Mouse (Mus musculus): ENCODE data around the gene Insm1. TPM values are rescaled to one million over a fixed set of nuclear protein-coding genes. Genes with fewer than 3 reads are reported as not detected.

The Insm1 gene
- polyA plus RNA-seq, 1 experiment from 2014 or later: not detected

GRCm38 (mm10) chr2:146226484-146226883, 4.8 kb downstream of the Insm1 start:
- 5% methylated on average over 9 of the region's 9 CpGs for WGBS
- no peaks in the 10 kb centered on the region for H3K9me3 ChIP-seq
- H3K27ac ChIP-seq: no peak overlapping the region
- no peaks in the 10 kb centered on the region for H3K36me3 ChIP-seq
- H3K9ac ChIP-seq (replicated peaks): no peak overlapping the region
- peaks cover 19% of the 10 kb centered on the region for H3K4me1 ChIP-seq (replicated peaks)
- H3K4me2 ChIP-seq: no peak overlapping the region
- ATAC-seq (ENCODE audit: insufficient number of reproducible peaks, insufficient read depth, low FRiP score, low TSS enrichment, low read depth): peak; percentile 28; the same call in 1 of the 2 replicates
- peaks cover 73% of the 10 kb centered on the region for H3K27me3 ChIP-seq
- no peak overlapping the region for H3K4me3 ChIP-seq (replicated peaks)

DNA sequence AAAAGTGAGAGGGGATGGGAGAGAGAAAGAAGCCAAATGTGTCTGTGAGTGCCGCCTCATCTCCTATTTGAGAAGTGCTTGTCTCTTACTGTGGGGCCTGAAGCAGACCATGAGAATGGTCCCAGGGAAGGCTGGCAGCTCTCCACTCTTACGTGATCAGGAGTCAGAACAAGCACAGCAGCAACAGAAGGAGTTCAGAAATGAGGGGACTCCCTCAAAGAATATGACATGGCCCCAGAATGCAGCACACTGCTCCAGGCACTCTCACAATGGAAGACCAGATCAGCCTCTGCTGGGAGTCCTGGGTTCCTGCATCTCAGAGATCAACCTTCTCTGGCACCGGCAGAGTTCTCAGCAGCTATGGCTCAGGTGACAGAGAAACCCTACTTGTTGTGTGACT, 5.9 kb downstream of the Insm1 start:
- Histone ChIP-seq H3K36me3 (no peaks in the 10 kb centered on the region), H3K27ac (no peak overlapping the region), H3K9ac (replicated peaks) (no peak overlapping the region), H3K4me1 (replicated peaks) (peaks cover 11% of the 10 kb centered on the region), H3K27me3 (peaks cover 63% of the 10 kb centered on the region), H3K9me3 (no peaks in the 10 kb centered on the region), H3K4me3 (replicated peaks) (no peak overlapping the region), H3K4me2 (no peak overlapping the region)
- 63% methylated on average over 3 of the region's 3 CpGs for WGBS
- no peak for ATAC-seq (ENCODE audit: insufficient number of reproducible peaks, insufficient read depth, low FRiP score, low TSS enrichment, low read depth)

DNA sequence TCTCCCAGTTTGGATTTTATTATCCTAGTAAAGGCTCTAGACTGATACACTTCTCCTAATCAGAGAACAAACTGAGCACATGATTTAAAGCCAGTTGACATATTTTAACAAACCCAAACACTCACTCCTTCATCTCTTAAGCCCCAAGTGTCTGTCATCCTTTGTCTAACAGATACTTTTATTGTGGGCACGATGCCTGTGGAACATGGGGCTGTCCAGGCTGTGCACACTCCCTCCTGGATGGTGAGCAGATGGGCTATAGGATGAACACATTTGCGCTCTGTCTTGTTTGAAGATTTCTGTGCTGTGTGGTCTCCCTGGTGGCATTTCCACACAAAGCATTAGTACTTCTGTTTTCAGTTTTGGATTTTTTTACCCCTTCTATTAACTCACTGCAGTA, 6.7 kb downstream of the Insm1 start:
- H3K27ac ChIP-seq: no peak overlapping the region
- H3K9me3 ChIP-seq: no peaks in the 10 kb centered on the region
- H3K27me3 ChIP-seq: peaks cover 55% of the 10 kb centered on the region
- H3K4me3 ChIP-seq (replicated peaks): no peak overlapping the region
- peaks cover 3% of the 10 kb centered on the region for H3K4me1 ChIP-seq (replicated peaks)
- H3K36me3 ChIP-seq: no peaks in the 10 kb centered on the region
- H3K9ac ChIP-seq (replicated peaks): no peak overlapping the region
- H3K4me2 ChIP-seq: no peak overlapping the region
- WGBS: 76% methylated on average over 2 of the region's 2 CpGs
- ATAC-seq (ENCODE audit: insufficient number of reproducible peaks, insufficient read depth, low FRiP score, low TSS enrichment, low read depth): no peak

DNA sequence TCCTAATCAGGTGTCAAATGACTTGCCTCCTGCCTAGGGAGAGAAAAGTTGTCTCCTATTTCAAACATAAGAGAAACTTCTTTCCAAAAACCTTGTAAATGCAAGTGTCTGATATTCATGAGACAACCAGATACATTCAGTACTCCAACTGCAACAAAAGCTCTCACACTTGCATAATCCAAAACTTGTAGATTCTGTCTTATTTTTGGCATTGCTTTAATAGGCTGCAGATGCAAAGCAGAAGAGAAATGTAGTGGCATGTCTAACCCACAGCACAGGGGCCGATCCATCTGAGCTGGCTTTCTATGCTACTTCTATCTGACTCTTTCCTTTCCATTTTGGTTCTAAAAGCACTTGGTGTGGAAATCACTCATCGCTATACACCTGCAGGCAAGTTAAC, 9.8 kb downstream of the Insm1 start:
- no peaks in the 10 kb centered on the region for H3K9me3 ChIP-seq
- no peak overlapping the region for H3K9ac ChIP-seq (replicated peaks)
- ATAC-seq (ENCODE audit: insufficient number of reproducible peaks, insufficient read depth, low FRiP score, low TSS enrichment, low read depth): no peak
- H3K4me3 ChIP-seq (replicated peaks): no peak overlapping the region
- no peaks in the 10 kb centered on the region for H3K4me1 ChIP-seq (replicated peaks)
- H3K27me3 ChIP-seq: peaks cover 26% of the 10 kb centered on the region
- no peaks in the 10 kb centered on the region for H3K36me3 ChIP-seq
- no peak overlapping the region for H3K4me2 ChIP-seq
- WGBS: 92% methylated on average over 2 of the region's 2 CpGs
- no peak overlapping the region for H3K27ac ChIP-seq

- H3K9me3 ChIP-seq: no peaks in the 10 kb centered on the region
Measured at GRCm38 (mm10) chr2:146239196-146239747, 17.6 kb downstream of the Insm1 start.

DNA sequence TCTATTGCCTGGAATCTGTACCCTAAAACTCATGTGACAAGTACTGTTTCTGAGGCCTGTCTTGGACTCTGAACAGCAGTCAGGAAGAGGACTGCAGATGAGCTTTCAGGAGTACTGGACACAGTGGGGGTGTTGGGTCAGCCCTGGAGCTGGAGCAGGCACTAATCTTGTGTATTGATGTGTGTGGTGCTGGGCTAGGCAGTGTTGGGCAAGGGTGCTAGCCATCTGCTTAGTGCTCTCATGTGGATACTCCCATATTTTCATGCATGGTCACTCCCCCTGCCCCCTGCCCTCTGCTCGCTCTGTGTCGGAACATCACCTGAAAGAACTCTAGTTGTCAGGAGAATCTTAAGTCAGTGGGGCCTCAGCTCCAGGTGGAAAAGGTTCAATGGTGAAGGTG, 22.3 kb downstream of the Insm1 start:
- 95% methylated on average over 2 of the region's 2 CpGs for WGBS
- no peak for ATAC-seq (ENCODE audit: insufficient number of reproducible peaks, insufficient read depth, low FRiP score, low TSS enrichment, low read depth)
- Histone ChIP-seq H3K27me3 (no peaks in the 10 kb centered on the region), H3K9me3 (no peaks in the 10 kb centered on the region), H3K9ac (replicated peaks) (no peak overlapping the region), H3K4me1 (replicated peaks) (peaks cover 9% of the 10 kb centered on the region), H3K4me2 (no peak overlapping the region), H3K4me3 (replicated peaks) (no peak overlapping the region), H3K27ac (no peak overlapping the region), H3K36me3 (no peaks in the 10 kb centered on the region)

More at GRCm38 (mm10) chr2:146239196-146239747, 17.6 kb downstream of the Insm1 start:
- Histone ChIP-seq H3K27me3 (no peaks in the 10 kb centered on the region), H3K4me1 (replicated peaks) (no peaks in the 10 kb centered on the region), H3K9ac (replicated peaks) (no peak overlapping the region), H3K36me3 (no peaks in the 10 kb centered on the region), H3K4me3 (replicated peaks) (no peak overlapping the region), H3K4me2 (no peak overlapping the region), H3K27ac (no peak overlapping the region)
- ATAC-seq (ENCODE audit: insufficient number of reproducible peaks, insufficient read depth, low FRiP score, low TSS enrichment, low read depth): no peak
- 88% methylated on average over 4 of the region's 4 CpGs for WGBS

DNA sequence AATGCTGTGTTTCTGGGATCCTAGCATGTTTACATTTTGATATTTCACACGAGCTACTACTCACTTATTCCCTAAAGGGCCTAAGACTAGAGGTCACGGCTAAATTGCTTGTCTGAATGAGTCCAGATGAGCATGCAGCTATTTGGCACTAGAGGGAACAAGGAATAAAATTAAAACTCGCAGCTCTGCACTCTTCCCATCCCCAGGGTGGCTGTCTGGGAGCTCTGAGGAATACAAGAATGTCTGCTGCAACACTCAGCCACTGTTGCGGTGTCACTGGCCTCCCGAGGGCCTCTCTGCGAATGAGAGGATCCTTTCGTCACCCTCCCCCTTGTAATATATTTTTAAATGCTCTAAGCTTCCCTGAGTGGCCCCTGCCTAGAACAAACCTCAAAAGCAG, 23.7 kb downstream of the Insm1 start:
- H3K9ac ChIP-seq (replicated peaks): no peak overlapping the region
- no peak for ATAC-seq (ENCODE audit: insufficient number of reproducible peaks, insufficient read depth, low FRiP score, low TSS enrichment, low read depth)
- H3K4me1 ChIP-seq (replicated peaks): peaks cover 9% of the 10 kb centered on the region
- 56% methylated on average over 7 of the region's 7 CpGs for WGBS
- no peaks in the 10 kb centered on the region for H3K9me3 ChIP-seq
- H3K36me3 ChIP-seq: no peaks in the 10 kb centered on the region
- no peak overlapping the region for H3K4me2 ChIP-seq
- H3K27me3 ChIP-seq: no peaks in the 10 kb centered on the region; the same call in 1 of the 2 replicates
- no peak overlapping the region for H3K4me3 ChIP-seq (replicated peaks)
- H3K27ac ChIP-seq: no peak overlapping the region

DNA sequence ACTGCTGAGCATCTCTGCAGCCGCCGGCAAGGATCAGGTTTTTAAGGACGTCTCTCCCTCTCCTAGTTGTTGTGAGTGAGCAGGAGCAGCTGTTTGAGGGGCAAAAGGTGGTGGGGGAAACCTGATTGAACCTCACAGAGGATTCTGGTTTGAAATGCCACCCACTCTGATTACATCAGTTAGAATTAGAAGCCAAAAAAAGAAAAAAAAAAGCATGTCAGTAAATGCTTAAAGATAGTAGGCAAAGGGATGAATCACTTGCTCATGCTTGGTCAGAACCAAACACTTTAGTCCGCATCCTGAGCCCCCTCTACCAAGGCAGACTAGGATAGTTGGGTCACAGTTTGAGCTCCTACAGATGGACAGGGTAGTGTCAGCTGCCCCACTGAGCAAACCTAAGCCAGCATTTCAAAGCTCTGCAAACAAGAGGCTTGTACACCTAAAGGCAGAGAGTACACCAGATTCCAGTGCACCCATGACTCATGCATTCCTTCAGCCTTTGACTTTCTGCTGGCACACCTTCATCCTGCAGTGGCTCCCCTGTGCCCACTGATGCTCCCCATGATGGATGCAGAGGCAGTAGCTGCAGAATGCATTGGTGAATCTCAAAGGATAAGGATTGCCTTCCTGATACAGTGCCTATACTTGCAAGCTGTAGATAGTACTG, 24.8 kb downstream of the Insm1 start:
- Histone ChIP-seq H3K4me2 (no peak overlapping the region), H3K36me3 (no peaks in the 10 kb centered on the region), H3K4me3 (replicated peaks) (no peak overlapping the region), H3K27me3 (no peaks in the 10 kb centered on the region; the same call in 1 of the 2 replicates), H3K4me1 (replicated peaks) (peaks cover 9% of the 10 kb centered on the region), H3K9me3 (no peaks in the 10 kb centered on the region), H3K9ac (replicated peaks) (no peak overlapping the region), H3K27ac (no peak overlapping the region)
- WGBS: 68% methylated on average over 4 of the region's 4 CpGs
- ATAC-seq (ENCODE audit: insufficient number of reproducible peaks, insufficient read depth, low FRiP score, low TSS enrichment, low read depth): no peak

DNA sequence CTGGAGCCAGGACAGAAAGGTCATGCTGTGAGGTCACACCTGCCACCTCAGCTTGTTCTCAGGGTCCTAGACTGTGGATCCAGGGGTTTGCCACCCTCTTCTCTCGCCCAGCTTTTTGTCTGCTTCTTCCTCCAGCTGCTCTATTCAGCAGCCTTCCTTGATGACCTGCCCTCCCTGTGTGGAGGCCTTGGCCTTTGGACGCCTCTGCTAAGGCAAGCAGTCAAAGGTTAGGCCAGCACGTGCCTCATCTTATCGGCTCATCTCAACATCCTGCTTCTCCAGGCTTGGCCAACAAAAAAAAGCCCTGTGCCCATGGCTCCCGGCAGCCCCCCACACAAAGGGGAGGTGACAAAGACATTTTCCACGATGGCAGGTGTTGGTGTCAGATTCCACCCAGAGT, 25.9 kb downstream of the Insm1 start:
- no peak for ATAC-seq (ENCODE audit: insufficient number of reproducible peaks, insufficient read depth, low FRiP score, low TSS enrichment, low read depth)
- WGBS: 44% methylated on average over 6 of the region's 6 CpGs
- no peak overlapping the region for H3K27ac ChIP-seq

GRCm38 (mm10) chr2:146249033-146249432, 27.3 kb downstream of the Insm1 start:
- H3K9ac ChIP-seq (replicated peaks): no peak overlapping the region
- no peaks in the 10 kb centered on the region; the same call in 1 of the 2 replicates for H3K27me3 ChIP-seq
- no peak overlapping the region for H3K4me3 ChIP-seq (replicated peaks)
- H3K27ac ChIP-seq: no peak overlapping the region
- 85% methylated on average over 7 of the region's 7 CpGs for WGBS
- H3K4me2 ChIP-seq: no peak overlapping the region
- no peaks in the 10 kb centered on the region for H3K36me3 ChIP-seq
- H3K4me1 ChIP-seq (replicated peaks): peaks cover 9% of the 10 kb centered on the region
- no peaks in the 10 kb centered on the region for H3K9me3 ChIP-seq
- peak; percentile 35; the same call in 1 of the 2 replicates for ATAC-seq (ENCODE audit: insufficient number of reproducible peaks, insufficient read depth, low FRiP score, low TSS enrichment, low read depth)

More for the DNA sequence above, 25.9 kb downstream of the Insm1 start:
- Histone ChIP-seq H3K27me3 (no peaks in the 10 kb centered on the region; the same call in 1 of the 2 replicates), H3K9me3 (no peaks in the 10 kb centered on the region), H3K4me2 (no peak overlapping the region), H3K4me3 (replicated peaks) (no peak overlapping the region), H3K36me3 (no peaks in the 10 kb centered on the region), H3K4me1 (replicated peaks) (peaks cover 9% of the 10 kb centered on the region), H3K9ac (replicated peaks) (no peak overlapping the region)

GRCm38 (mm10) chr2:146250236-146250904, 28.6 kb downstream of the Insm1 start:
- ATAC-seq (ENCODE audit: insufficient number of reproducible peaks, insufficient read depth, low FRiP score, low TSS enrichment, low read depth): no peak
- H3K9ac ChIP-seq (replicated peaks): no peak overlapping the region
- peaks cover 9% of the 10 kb centered on the region for H3K4me1 ChIP-seq (replicated peaks)
- H3K4me2 ChIP-seq: no peak overlapping the region
- no peaks in the 10 kb centered on the region for H3K36me3 ChIP-seq
- no peak overlapping the region for H3K27ac ChIP-seq
- no peaks in the 10 kb centered on the region; the same call in 1 of the 2 replicates for H3K27me3 ChIP-seq
- H3K9me3 ChIP-seq: no peaks in the 10 kb centered on the region
- 62% methylated on average over 6 of the region's 6 CpGs for WGBS
- no peak overlapping the region for H3K4me3 ChIP-seq (replicated peaks)

Measured in limb, embryonic 12.5 days (tissue).